Mouse (Mus musculus): ENCODE measurements around the gene Srp9. TPM values are rescaled to one million over a fixed set of nuclear protein-coding genes. Genes with fewer than 3 reads are reported as not detected.

Srp9 gene
- polyA plus RNA-seq, 1 experiment from 2014 or later, result 145 TPM

- no peaks in the 10 kb centered on the region for H3K27me3 ChIP-seq (ENCODE audit: control insufficient read depth, insufficient read depth, low read length)
- WGBS, result 77% methylated on average over 4 of the region's 4 CpGs
- no peak overlapping the region for H3K4me2 ChIP-seq (replicated peaks; ENCODE audit: low read depth, low read length)
Measured at GRCm38 (mm10) chr1:182122413-182122812, 2.1 kb upstream of the Srp9 start.

GRCm38 (mm10) chr1:182124924-182125368 is 409 bp downstream of the Srp9 start:
- ATAC-seq (ENCODE audit: insufficient number of reproducible peaks, insufficient read depth, low FRiP score, low read depth), result peak; percentile 93
- no peaks in the 10 kb centered on the region for H3K27me3 ChIP-seq (ENCODE audit: control insufficient read depth, insufficient read depth, low read length)
- peaks cover 6% of the 10 kb centered on the region; the same call in 1 of the 2 replicates for H3K4me1 ChIP-seq (ENCODE audit: control insufficient read depth, insufficient read depth, low read length)
- H3K9me3 ChIP-seq (ENCODE audit: control insufficient read depth, low read depth, low read length), result no peaks in the 10 kb centered on the region
- peak overlapping the region; percentile 77 for H3K4me2 ChIP-seq (replicated peaks; ENCODE audit: low read depth, low read length)
- under 1% methylated on average over 33 of the region's 33 CpGs for WGBS
- peaks cover 4% of the 10 kb centered on the region; the same call in 1 of the 2 replicates for H3K36me3 ChIP-seq (ENCODE audit: control insufficient read depth, insufficient read depth, low read length)
- peak overlapping the region; percentile 67 for H3K9ac ChIP-seq (replicated peaks; ENCODE audit: low read depth, low read length)
- H3K27ac ChIP-seq (ENCODE audit: low read length), result peak overlapping the region; percentile 74; the same call in 1 of the 2 replicates
- H3K4me3 ChIP-seq (ENCODE audit: low read depth, low read length), result peak overlapping the region; percentile 87

More at GRCm38 (mm10) chr1:182122413-182122812, 2.1 kb upstream of the Srp9 start:
- H3K36me3 ChIP-seq (ENCODE audit: control insufficient read depth, insufficient read depth, low read length), result no peaks in the 10 kb centered on the region
- no peak for ATAC-seq (ENCODE audit: insufficient number of reproducible peaks, insufficient read depth, low FRiP score, low read depth)
- no peak overlapping the region for H3K9ac ChIP-seq (replicated peaks; ENCODE audit: low read depth, low read length)
- peaks cover 6% of the 10 kb centered on the region; the same call in 1 of the 2 replicates for H3K4me1 ChIP-seq (ENCODE audit: control insufficient read depth, insufficient read depth, low read length)
- no peaks in the 10 kb centered on the region for H3K9me3 ChIP-seq (ENCODE audit: control insufficient read depth, low read depth, low read length)
- H3K4me3 ChIP-seq (ENCODE audit: low read depth, low read length), result no peak overlapping the region
- no peak overlapping the region for H3K27ac ChIP-seq (ENCODE audit: low read length)

- WGBS, result 45% methylated on average over 2 of the region's 2 CpGs
- ATAC-seq (ENCODE audit: insufficient number of reproducible peaks, insufficient read depth, low FRiP score, low read depth), result no peak
Measured at GRCm38 (mm10) chr1:182130830-182131229, 6.3 kb downstream of the Srp9 start.

GRCm38 (mm10) chr1:182137204-182138125 is 12.9 kb downstream of the Srp9 start:
- ATAC-seq (ENCODE audit: insufficient number of reproducible peaks, insufficient read depth, low FRiP score, low read depth), result no peak
- Histone ChIP-seq H3K27me3 (ENCODE audit: control insufficient read depth, insufficient read depth, low read length) (no peaks in the 10 kb centered on the region), H3K27ac (ENCODE audit: low read length) (no peak overlapping the region), H3K4me3 (ENCODE audit: low read depth, low read length) (no peak overlapping the region), H3K36me3 (ENCODE audit: control insufficient read depth, insufficient read depth, low read length) (peaks cover 3% of the 10 kb centered on the region; the same call in 1 of the 2 replicates), H3K9ac (replicated peaks; ENCODE audit: low read depth, low read length) (no peak overlapping the region), H3K4me1 (ENCODE audit: control insufficient read depth, insufficient read depth, low read length) (no peaks in the 10 kb centered on the region), H3K9me3 (ENCODE audit: control insufficient read depth, low read depth, low read length) (no peaks in the 10 kb centered on the region), H3K4me2 (replicated peaks; ENCODE audit: low read depth, low read length) (no peak overlapping the region)
- WGBS, result 50% methylated on average over 28 of the region's 28 CpGs

More at GRCm38 (mm10) chr1:182130830-182131229, 6.3 kb downstream of the Srp9 start:
- no peak overlapping the region for H3K4me3 ChIP-seq (ENCODE audit: low read depth, low read length)
- H3K9ac ChIP-seq (replicated peaks; ENCODE audit: low read depth, low read length), result no peak overlapping the region
- H3K4me1 ChIP-seq (ENCODE audit: control insufficient read depth, insufficient read depth, low read length), result peaks cover 2% of the 10 kb centered on the region; the same call in 1 of the 2 replicates
- peaks cover 13% of the 10 kb centered on the region for H3K36me3 ChIP-seq (ENCODE audit: control insufficient read depth, insufficient read depth, low read length)
- H3K9me3 ChIP-seq (ENCODE audit: control insufficient read depth, low read depth, low read length), result no peaks in the 10 kb centered on the region
- no peak overlapping the region for H3K4me2 ChIP-seq (replicated peaks; ENCODE audit: low read depth, low read length)
- no peak overlapping the region for H3K27ac ChIP-seq (ENCODE audit: low read length)
- no peaks in the 10 kb centered on the region for H3K27me3 ChIP-seq (ENCODE audit: control insufficient read depth, insufficient read depth, low read length)

- Histone ChIP-seq H3K4me3 (ENCODE audit: low read depth, low read length) (no peak overlapping the region), H3K9ac (replicated peaks; ENCODE audit: low read depth, low read length) (no peak overlapping the region), H3K4me2 (replicated peaks; ENCODE audit: low read depth, low read length) (no peak overlapping the region), H3K4me1 (ENCODE audit: control insufficient read depth, insufficient read depth, low read length) (no peaks in the 10 kb centered on the region), H3K36me3 (ENCODE audit: control insufficient read depth, insufficient read depth, low read length) (no peaks in the 10 kb centered on the region), H3K27me3 (ENCODE audit: control insufficient read depth, insufficient read depth, low read length) (no peaks in the 10 kb centered on the region), H3K27ac (ENCODE audit: low read length) (no peak overlapping the region), H3K9me3 (ENCODE audit: control insufficient read depth, low read depth, low read length) (no peaks in the 10 kb centered on the region)
- ATAC-seq (ENCODE audit: insufficient number of reproducible peaks, insufficient read depth, low FRiP score, low read depth), result no peak
- WGBS, result 59% methylated on average over 8 of the region's 8 CpGs
Measured at GRCm38 (mm10) chr1:182138172-182138571, 13.6 kb downstream of the Srp9 start.

- Histone ChIP-seq H3K27ac (ENCODE audit: low read length) (no peak overlapping the region), H3K36me3 (ENCODE audit: control insufficient read depth, insufficient read depth, low read length) (no peaks in the 10 kb centered on the region), H3K4me2 (replicated peaks; ENCODE audit: low read depth, low read length) (peak overlapping the region; percentile 1; the same call in 1 of the 2 replicates), H3K4me3 (ENCODE audit: low read depth, low read length) (no peak overlapping the region), H3K9ac (replicated peaks; ENCODE audit: low read depth, low read length) (no peak overlapping the region), H3K27me3 (ENCODE audit: control insufficient read depth, insufficient read depth, low read length) (no peaks in the 10 kb centered on the region), H3K4me1 (ENCODE audit: control insufficient read depth, insufficient read depth, low read length) (no peaks in the 10 kb centered on the region), H3K9me3 (ENCODE audit: control insufficient read depth, low read depth, low read length) (no peaks in the 10 kb centered on the region)
- ATAC-seq (ENCODE audit: insufficient number of reproducible peaks, insufficient read depth, low FRiP score, low read depth), result no peak
- 32% methylated on average over 9 of the region's 9 CpGs for WGBS
Measured at GRCm38 (mm10) chr1:182139937-182140336, 15.4 kb downstream of the Srp9 start.

GRCm38 (mm10) chr1:182140370-182140769 is 15.8 kb downstream of the Srp9 start:
- no peaks in the 10 kb centered on the region for H3K36me3 ChIP-seq (ENCODE audit: control insufficient read depth, insufficient read depth, low read length)
- H3K9ac ChIP-seq (replicated peaks; ENCODE audit: low read depth, low read length), result no peak overlapping the region
- H3K27ac ChIP-seq (ENCODE audit: low read length), result no peak overlapping the region
- peak; percentile 34; the same call in 1 of the 2 replicates for ATAC-seq (ENCODE audit: insufficient number of reproducible peaks, insufficient read depth, low FRiP score, low read depth)
- H3K4me3 ChIP-seq (ENCODE audit: low read depth, low read length), result no peak overlapping the region
- H3K4me2 ChIP-seq (replicated peaks; ENCODE audit: low read depth, low read length), result peak overlapping the region; percentile 1; the same call in 1 of the 2 replicates
- H3K9me3 ChIP-seq (ENCODE audit: control insufficient read depth, low read depth, low read length), result no peaks in the 10 kb centered on the region
- no peaks in the 10 kb centered on the region for H3K4me1 ChIP-seq (ENCODE audit: control insufficient read depth, insufficient read depth, low read length)
- no peaks in the 10 kb centered on the region for H3K27me3 ChIP-seq (ENCODE audit: control insufficient read depth, insufficient read depth, low read length)
- WGBS, result 2% methylated on average over 6 of the region's 6 CpGs

GRCm38 (mm10) chr1:182142725-182143124 is 18.2 kb downstream of the Srp9 start:
- H3K4me3 ChIP-seq (ENCODE audit: low read depth, low read length), result no peak overlapping the region
- H3K4me2 ChIP-seq (replicated peaks; ENCODE audit: low read depth, low read length), result no peak overlapping the region
- 92% methylated on average over 13 of the region's 13 CpGs for WGBS
- no peaks in the 10 kb centered on the region for H3K36me3 ChIP-seq (ENCODE audit: control insufficient read depth, insufficient read depth, low read length)
- H3K27me3 ChIP-seq (ENCODE audit: control insufficient read depth, insufficient read depth, low read length), result no peaks in the 10 kb centered on the region
- no peak for ATAC-seq (ENCODE audit: insufficient number of reproducible peaks, insufficient read depth, low FRiP score, low read depth)
- no peaks in the 10 kb centered on the region for H3K4me1 ChIP-seq (ENCODE audit: control insufficient read depth, insufficient read depth, low read length)
- H3K27ac ChIP-seq (ENCODE audit: low read length), result no peak overlapping the region
- no peak overlapping the region for H3K9ac ChIP-seq (replicated peaks; ENCODE audit: low read depth, low read length)
- H3K9me3 ChIP-seq (ENCODE audit: control insufficient read depth, low read depth, low read length), result no peaks in the 10 kb centered on the region
